Mouse (Mus musculus) testis, adult 2 months (tissue): ENCODE measurements at regions not wholly inside any gene's neighbourhood (a gene's known extent, or its start where the extent isn't known, plus 50 kb on each side); places are given as distances from the start of the nearest gene placed in this dataset.

ENCODE experiments used
- H3K27ac ChIP-seq: fragments of 200-500 bp; 2 replicates; pipeline ENCODE4 v1.5.1; 2012; ENCODE audit warnings: low read depth, low read length; ENCODE audit not compliant: control insufficient read depth, insufficient read depth
- H3K27me3 ChIP-seq: fragments of 200-500 bp; 2 replicates; pipeline ENCODE4 v1.6.1; 2012; ENCODE audit warnings: mild to moderate bottlenecking, low read length, moderate library complexity; ENCODE audit not compliant: control insufficient read depth, insufficient read depth
- H3K36me3 ChIP-seq: fragments of 200-500 bp; 2 replicates; pipeline ENCODE4 v1.6.1; 2012; ENCODE audit warnings: mild to moderate bottlenecking, low read length; ENCODE audit not compliant: control insufficient read depth, insufficient read depth
- H3K4me1 ChIP-seq: fragments of 200-500 bp; 2 replicates; pipeline ENCODE4 v1.6.1; 2012; ENCODE audit warnings: low read length; ENCODE audit not compliant: control insufficient read depth, insufficient read depth
- H3K4me3 ChIP-seq: fragments of 200-500 bp; 2 replicates; pipeline ENCODE4 v1.5.1; 2012; ENCODE audit warnings: low read depth, mild to moderate bottlenecking, low read length, moderate library complexity, mixed read lengths; ENCODE audit not compliant: control insufficient read depth
- CTCF ChIP-seq: fragments of 200-500 bp; IDR thresholded peaks from 2 replicates; pipeline ENCODE4 v1.5.1; 2012; ENCODE audit warnings: low read depth, mild to moderate bottlenecking, inconsistent platforms, low read length, moderate library complexity; ENCODE audit not compliant: control insufficient read depth, insufficient read depth, insufficient replicate concordance
- POLR2A ChIP-seq: fragments of 200-500 bp; IDR thresholded peaks from 2 replicates; pipeline ENCODE4 v1.6.1; 2012; ENCODE audit warnings: low read depth, mild to moderate bottlenecking, inconsistent platforms, low read length, moderate library complexity; ENCODE audit not compliant: control insufficient read depth

DNA sequence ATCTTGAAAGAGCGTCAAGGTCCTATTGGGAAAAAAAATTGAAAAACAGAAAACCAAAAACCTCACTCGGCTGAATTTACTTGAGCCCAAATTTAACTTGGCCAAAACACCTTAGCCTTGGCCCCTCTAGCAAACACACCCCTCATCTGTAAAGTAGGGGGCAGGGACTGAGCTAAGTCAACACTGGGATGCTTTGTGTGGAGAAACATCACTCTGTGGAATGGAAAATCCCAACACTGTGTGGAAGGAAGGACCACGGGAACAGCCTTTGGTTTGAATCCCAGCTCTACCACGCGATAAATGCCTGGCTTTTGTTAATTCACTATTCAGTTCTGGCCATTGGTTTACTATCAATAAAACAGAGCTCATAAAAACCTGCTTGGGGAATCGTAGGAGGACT lies 335.8 kb downstream of the Nuak1 start:
- H3K27me3 ChIP-seq: no peaks in the 10 kb centered on the region
- no peak for TF ChIP-seq CTCF
- TF ChIP-seq POLR2A: no peak
- no peaks in the 10 kb centered on the region for H3K36me3 ChIP-seq
- no peak overlapping the region for H3K27ac ChIP-seq
- no peaks in the 10 kb centered on the region for H3K4me1 ChIP-seq
- no peak overlapping the region for H3K4me3 ChIP-seq

DNA sequence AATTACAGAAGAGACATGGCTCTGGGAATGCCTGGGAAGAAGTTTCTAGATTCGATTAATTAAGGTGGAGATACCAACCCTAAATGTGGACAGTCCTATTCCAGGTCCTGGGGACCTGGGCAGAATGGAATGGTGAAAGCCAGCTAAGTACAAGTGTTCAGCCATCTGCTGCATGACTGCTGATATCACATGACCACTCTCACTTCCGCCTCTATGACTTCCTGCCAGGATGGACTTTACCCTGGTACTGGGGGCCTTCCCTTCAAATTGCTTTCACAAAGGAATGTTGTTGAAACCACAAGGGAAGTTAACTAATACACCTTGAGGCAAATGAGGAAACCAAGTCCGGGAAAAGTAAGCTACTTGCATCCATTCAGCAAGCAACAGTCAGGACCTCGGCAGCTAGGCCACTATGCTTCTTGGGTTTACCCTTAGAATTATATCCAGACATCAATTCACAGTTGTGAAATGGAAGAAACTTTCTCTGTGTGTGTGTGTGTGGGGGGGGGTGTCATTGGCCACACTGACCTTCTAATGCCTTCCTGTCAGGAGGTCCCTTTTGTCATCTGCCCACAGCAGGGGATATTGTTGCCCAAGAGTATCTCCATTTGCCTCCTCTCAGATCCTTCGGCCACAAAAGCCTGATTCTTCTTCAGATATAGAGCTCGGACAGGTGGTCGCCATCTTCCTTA lies 330.6 kb downstream of the Nuak1 start:
- Histone ChIP-seq H3K36me3 (no peaks in the 10 kb centered on the region), H3K4me1 (no peaks in the 10 kb centered on the region), H3K27me3 (no peaks in the 10 kb centered on the region), H3K27ac (no peak overlapping the region), H3K4me3 (no peak overlapping the region)
- TF ChIP-seq CTCF (no peak), POLR2A (no peak)

DNA sequence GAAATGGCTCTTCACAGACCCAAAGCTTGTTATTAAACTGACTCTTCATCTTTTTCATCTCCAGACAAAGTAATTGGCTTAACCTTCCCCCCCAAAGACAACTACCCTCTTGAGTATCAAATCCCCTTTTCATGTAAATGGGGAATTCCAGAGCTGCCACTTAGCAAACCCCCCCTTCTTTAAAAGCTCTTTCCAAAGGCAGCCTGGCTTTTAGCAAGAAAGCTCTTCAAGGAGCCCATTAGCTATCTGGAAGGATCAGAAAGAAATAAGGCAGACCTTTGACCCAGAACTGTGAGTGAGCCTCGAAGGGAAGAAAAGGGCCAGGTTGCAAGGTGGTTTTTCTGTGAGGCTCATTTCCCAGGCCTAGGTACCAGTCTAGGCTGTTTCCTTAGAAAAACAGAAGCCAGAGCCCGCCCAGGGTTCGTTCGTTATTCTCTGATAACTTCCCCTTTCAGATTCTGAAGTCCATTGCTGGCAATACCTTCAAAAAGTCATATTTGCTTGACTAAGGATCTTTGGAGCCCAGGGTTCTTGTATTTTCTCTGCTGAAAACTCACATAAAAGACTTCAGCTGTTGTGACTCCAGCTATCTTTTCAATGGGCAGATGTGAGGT lies 329.9 kb downstream of the Nuak1 start:
- TF ChIP-seq POLR2A (no peak), CTCF (no peak)
- H3K27ac ChIP-seq: no peak overlapping the region
- H3K4me3 ChIP-seq: no peak overlapping the region

GRCm38 (mm10) chr10:84111502-84111901 lies 328.9 kb downstream of the Nuak1 start:
- H3K36me3 ChIP-seq: no peaks in the 10 kb centered on the region
- H3K4me1 ChIP-seq: no peaks in the 10 kb centered on the region
- no peaks in the 10 kb centered on the region for H3K27me3 ChIP-seq
- H3K27ac ChIP-seq: no peak overlapping the region
- H3K4me3 ChIP-seq: no peak overlapping the region
- TF ChIP-seq CTCF: no peak
- TF ChIP-seq POLR2A: no peak

More for the DNA sequence above, 329.9 kb downstream of the Nuak1 start:
- H3K27me3 ChIP-seq: no peaks in the 10 kb centered on the region
- H3K4me1 ChIP-seq: no peaks in the 10 kb centered on the region
- no peaks in the 10 kb centered on the region for H3K36me3 ChIP-seq

GRCm38 (mm10) chr10:84111909-84112308 lies 328.5 kb downstream of the Nuak1 start:
- no peak overlapping the region for H3K27ac ChIP-seq
- no peaks in the 10 kb centered on the region for H3K36me3 ChIP-seq
- no peaks in the 10 kb centered on the region for H3K4me1 ChIP-seq
- H3K27me3 ChIP-seq: no peaks in the 10 kb centered on the region
- TF ChIP-seq CTCF (no peak), POLR2A (no peak)
- no peak overlapping the region for H3K4me3 ChIP-seq

- Histone ChIP-seq H3K27me3 (no peaks in the 10 kb centered on the region), H3K27ac (no peak overlapping the region), H3K36me3 (no peaks in the 10 kb centered on the region), H3K4me3 (no peak overlapping the region), H3K4me1 (no peaks in the 10 kb centered on the region)
- TF ChIP-seq POLR2A (no peak), CTCF (no peak)
Observed at GRCm38 (mm10) chr10:84119952-84120550, 320.3 kb downstream of the Nuak1 start.

- H3K4me1 ChIP-seq: no peaks in the 10 kb centered on the region
- no peaks in the 10 kb centered on the region for H3K27me3 ChIP-seq
- TF ChIP-seq POLR2A: no peak
- no peak for TF ChIP-seq CTCF
- no peaks in the 10 kb centered on the region for H3K36me3 ChIP-seq
- no peak overlapping the region for H3K27ac ChIP-seq
- H3K4me3 ChIP-seq: no peak overlapping the region
Observed at GRCm38 (mm10) chr10:84137019-84137658, 303.3 kb downstream of the Nuak1 start.
